Mouse (Mus musculus) bone marrow, adult 2 months (tissue): Measurements from ENCODE around the gene Iqcf4.

Experiments
- CTCF ChIP-seq: fragments of 200-500 bp; IDR thresholded peaks from 2 replicates; pipeline ENCODE4 v1.5.1; 2011; ENCODE audit warnings: low read length, control low read depth; ENCODE audit not compliant: control insufficient read depth, insufficient read depth
- POLR2A ChIP-seq: fragments of 200-500 bp; IDR thresholded peaks from 2 replicates; pipeline ENCODE4 v1.6.1; 2011; ENCODE audit warnings: low read depth, mild to moderate bottlenecking, control low read depth, low read length, borderline replicate concordance; ENCODE audit not compliant: control insufficient read depth

DNA sequence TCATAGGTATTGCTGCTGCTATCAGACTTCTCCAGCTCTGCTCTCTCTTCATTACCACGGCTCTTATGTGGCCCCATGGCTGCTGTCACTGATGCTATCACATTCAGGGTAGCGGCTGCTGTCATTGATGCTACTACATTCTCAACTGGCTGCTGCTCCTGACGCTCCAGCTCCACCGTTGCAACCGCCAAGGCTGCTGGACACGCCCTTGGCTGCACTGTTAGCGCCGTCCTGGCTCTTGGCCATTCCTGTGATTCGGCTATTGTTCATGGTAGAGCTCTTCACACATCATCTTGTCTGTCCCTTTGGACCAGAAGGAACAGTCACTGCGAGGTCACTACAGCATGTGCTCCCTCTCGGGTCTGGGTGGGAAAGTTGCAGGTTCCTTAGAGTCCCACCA, 8.5 kb downstream of the Iqcf4 start:
- TF ChIP-seq CTCF (no peak), POLR2A (no peak)
